Mouse (Mus musculus) stomach, embryonic 14.5 days (tissue): Measurements from ENCODE around the gene Olig3. TPM values are rescaled to one million over a fixed set of nuclear protein-coding genes. Genes with fewer than 3 reads are reported as not detected.

Source experiments
- ATAC-seq: fragments of 200-750 bp; cut with Nextera tagmentation; 2 replicates; pipeline ENCODE4 v1.8.0; 2017; ENCODE audit warnings: low read depth, moderate TSS enrichment; ENCODE audit not compliant: insufficient number of reproducible peaks, insufficient read depth, low FRiP score
- H3K27ac ChIP-seq: fragments of 300-500 bp; sonication (generic); 2 replicates; pipeline ENCODE4 v1.5.1; 2014; ENCODE audit warnings: mild to moderate bottlenecking, low read length, moderate library complexity, mixed read lengths
- H3K27me3 ChIP-seq: fragments of 300-500 bp; sonication (generic); 2 replicates; pipeline ENCODE4 v1.6.1; 2014; ENCODE audit warnings: low read length, control low read depth, mixed read lengths; ENCODE audit not compliant: control insufficient read depth, insufficient read depth
- H3K36me3 ChIP-seq: fragments of 300-500 bp; sonication (generic); 2 replicates; pipeline ENCODE4 v1.6.1; 2014; ENCODE audit warnings: mild to moderate bottlenecking, control low read depth, low read length, moderate library complexity, mixed read lengths; ENCODE audit not compliant: control insufficient read depth, insufficient read depth
- H3K4me1 ChIP-seq: fragments of 300-500 bp; sonication (generic); 2 replicates; pipeline ENCODE4 v1.6.1; 2014; ENCODE audit warnings: low read length, control low read depth, mixed read lengths; ENCODE audit not compliant: control insufficient read depth, insufficient read depth
- H3K4me2 ChIP-seq: fragments of 300-500 bp; sonication (generic); replicated peaks from 2 replicates; pipeline ENCODE4 v1.6.1; 2014; ENCODE audit warnings: low read depth, low read length, control low read depth
- H3K4me3 ChIP-seq: fragments of 300-500 bp; sonication (generic); 2 replicates; pipeline ENCODE4 v1.5.1; 2014; ENCODE audit warnings: low read depth, low read length, control low read depth
- H3K9ac ChIP-seq: fragments of 300-500 bp; sonication (generic); replicated peaks from 2 replicates; pipeline ENCODE4 v1.6.1; 2014; ENCODE audit warnings: low read depth, mild to moderate bottlenecking, control low read depth, low read length, moderate library complexity, mixed read lengths
- H3K9me3 ChIP-seq: fragments of 300-500 bp; sonication (generic); 2 replicates; pipeline ENCODE4 v1.6.1; 2016; ENCODE audit warnings: low read depth, low read length, control low read depth; ENCODE audit not compliant: control insufficient read depth
- WGBS: fragments of 180-500 bp; shearing (Covaris S2); extraction: QIAGEN DNeasy Blood & Tissue Kit; methylation state at CpG from one replicate; pipeline ENCODE4 v1.1.7; 2014; 5-methylcytosine and 5-hydroxymethylcytosine counted together
- polyA plus RNA-seq: library from polyadenylated mRNA; unstranded; fragments of >200 nt; fragmentation: Nextera tagmentation; extraction: Ambion mirVana; gene quantifications from 2 replicates; pipeline ENCODE4 v1.2.1, GENCODE M21; 2014

Gene Olig3
- not detected in 2 replicates for polyA plus RNA-seq

DNA sequence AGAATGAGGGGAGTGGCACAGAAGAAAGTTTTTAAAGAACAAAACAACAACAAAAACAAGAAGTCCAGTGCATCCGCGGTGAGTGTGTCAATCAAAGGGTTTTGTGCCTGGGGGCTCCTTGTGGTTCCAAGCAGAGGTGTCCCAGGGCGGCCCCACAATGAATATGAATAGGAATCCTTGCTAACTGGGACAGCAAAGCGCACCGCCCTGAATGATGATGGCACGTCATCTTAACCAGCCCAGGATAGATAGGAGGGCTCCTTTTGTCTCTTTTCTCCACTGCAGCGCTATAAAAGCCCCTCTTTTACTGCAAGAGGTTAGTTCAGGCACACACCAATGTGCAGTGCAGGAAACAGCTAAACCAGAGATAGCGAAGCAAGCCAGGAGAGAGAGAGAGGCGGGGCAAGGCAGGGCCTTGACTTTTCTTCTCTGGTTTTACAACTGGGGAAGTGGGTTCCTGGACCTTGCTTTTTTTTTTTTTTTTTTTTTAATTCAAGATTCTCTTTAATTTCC, at the start of gene Olig3:
Olig3 (plus strand) TSS at position 463 of the 513 bp plus-strand sequence.
- no peak for ATAC-seq
- H3K9me3 ChIP-seq, result no peaks in the 10 kb centered on the region
- no peak within 1 kb of the TSS for H3K27ac ChIP-seq
- no peak within 1 kb of the TSS for H3K9ac ChIP-seq
- no peak within 1 kb of the TSS for H3K4me3 ChIP-seq
- no peaks in the 10 kb centered on the region for H3K4me1 ChIP-seq
- H3K4me2 ChIP-seq, result no peak within 1 kb of the TSS
- WGBS, result under 1% methylated on average over 9 of the region's 9 CpGs
- H3K27me3 ChIP-seq, result peaks cover 73% of the 10 kb centered on the region
- no peaks in the 10 kb centered on the region for H3K36me3 ChIP-seq

DNA sequence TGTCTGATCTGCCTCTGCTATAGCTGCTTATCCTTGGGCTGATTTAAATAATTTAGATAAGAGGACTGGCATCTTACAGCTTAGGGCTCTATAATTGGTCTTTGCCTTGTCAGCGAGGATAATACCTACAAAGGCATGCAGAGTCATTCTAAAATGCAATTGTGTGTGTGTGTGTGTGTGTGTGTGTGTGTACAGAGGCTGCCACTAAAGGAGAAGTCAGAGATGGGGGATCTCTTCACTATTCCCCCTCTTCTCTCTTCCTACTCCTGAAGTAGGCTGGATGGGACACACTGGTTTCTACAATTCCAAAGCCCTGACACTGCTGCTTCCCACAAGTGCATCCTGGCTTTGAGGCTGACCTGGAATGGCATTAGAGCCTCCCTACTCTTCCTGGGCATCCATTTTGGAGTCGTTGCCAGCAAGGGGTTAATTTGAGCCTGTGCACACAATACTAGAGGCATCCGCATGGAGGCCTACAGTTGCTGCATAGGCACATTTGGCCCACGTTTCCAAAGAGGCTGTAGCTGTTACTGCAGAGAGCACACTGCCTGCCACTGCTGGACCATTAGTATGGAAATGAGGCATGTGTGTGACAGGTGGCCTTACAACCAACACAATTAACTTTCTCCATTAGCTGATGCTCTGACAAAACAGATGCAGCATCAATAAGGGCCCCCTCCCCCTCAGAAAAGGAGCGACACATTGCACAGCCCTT, 46.5 kb upstream of the Olig3 start:
- H3K9me3 ChIP-seq, result no peaks in the 10 kb centered on the region
- no peaks in the 10 kb centered on the region for H3K27me3 ChIP-seq
- no peaks in the 10 kb centered on the region for H3K4me1 ChIP-seq
- H3K9ac ChIP-seq, result no peak overlapping the region
- H3K4me2 ChIP-seq, result no peak overlapping the region
- no peak overlapping the region for H3K4me3 ChIP-seq
- no peaks in the 10 kb centered on the region for H3K36me3 ChIP-seq
- no peak overlapping the region for H3K27ac ChIP-seq
- no peak for ATAC-seq
- 35% methylated on average over 5 of the region's 5 CpGs for WGBS

DNA sequence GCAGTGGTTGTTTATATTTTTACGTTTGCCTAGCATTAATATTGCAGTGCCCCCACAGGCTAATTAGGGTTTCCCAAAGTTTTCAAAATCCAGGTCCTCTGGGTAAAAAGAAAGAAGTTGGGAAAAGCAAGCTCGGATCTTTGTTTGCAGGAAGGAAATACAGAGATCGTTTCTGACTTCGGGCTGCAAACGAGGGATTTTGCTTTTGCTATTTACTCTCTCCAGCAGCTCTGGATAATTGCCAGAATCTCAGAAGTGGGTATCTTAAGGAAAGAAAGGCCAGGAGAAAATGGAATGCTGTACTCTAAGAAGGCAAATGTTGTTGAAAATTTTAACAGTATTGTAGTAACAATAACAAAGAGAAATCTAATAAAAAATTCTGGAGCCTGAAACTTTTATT, 45.9 kb upstream of the Olig3 start:
- Histone ChIP-seq H3K27ac (no peak overlapping the region), H3K9ac (no peak overlapping the region)

DNA sequence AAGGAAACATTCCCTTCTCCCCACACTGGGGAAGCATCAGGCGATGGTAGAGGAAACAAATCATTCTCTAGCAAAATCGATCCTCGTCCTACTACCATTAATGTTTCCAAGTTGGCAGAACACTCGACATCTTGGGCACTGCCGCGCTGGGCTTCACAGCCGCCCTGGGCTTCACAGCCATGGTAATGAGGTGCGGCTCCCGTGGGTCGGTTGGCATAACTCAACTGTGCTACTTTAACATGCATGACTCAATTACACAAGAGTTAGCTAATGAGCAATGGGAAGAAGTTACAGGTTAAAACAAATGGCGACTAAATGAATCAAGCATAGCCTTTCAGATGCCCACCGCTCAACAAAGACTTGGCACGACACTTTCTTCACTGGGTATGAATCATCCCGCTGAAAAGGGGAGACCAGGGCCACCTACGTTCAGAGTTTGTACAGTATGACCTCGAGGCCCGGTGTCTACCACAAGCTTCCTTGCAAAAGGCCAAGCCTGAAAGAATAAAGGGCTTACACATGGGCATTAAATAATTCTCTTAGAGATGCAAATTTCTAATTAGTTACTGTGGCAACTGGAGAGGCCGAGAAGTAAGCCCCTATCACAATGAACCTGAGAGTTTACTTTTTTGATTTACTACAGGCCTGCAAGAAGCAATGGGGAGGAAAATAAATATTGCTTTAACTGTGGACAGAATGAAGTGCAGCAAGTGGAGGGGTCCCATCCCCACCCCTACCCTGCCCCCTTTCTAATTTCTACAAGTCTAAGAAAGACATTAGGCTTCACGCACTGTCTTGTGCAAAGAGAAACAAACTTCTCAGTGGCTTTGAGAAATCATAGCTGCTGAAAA, 38.1 kb upstream of the Olig3 start:
- H3K9me3 ChIP-seq, result no peaks in the 10 kb centered on the region
- H3K4me3 ChIP-seq, result no peak overlapping the region
- H3K4me1 ChIP-seq, result no peaks in the 10 kb centered on the region
- no peak overlapping the region for H3K9ac ChIP-seq
- H3K4me2 ChIP-seq, result no peak overlapping the region
- WGBS, result 77% methylated on average over 19 of the region's 19 CpGs
- no peaks in the 10 kb centered on the region for H3K36me3 ChIP-seq
- no peak overlapping the region for H3K27ac ChIP-seq
- no peak for ATAC-seq
- no peaks in the 10 kb centered on the region for H3K27me3 ChIP-seq

More for the DNA sequence above, 45.9 kb upstream of the Olig3 start:
- no peaks in the 10 kb centered on the region for H3K36me3 ChIP-seq
- no peak overlapping the region for H3K4me3 ChIP-seq
- 39% methylated on average over 5 of the region's 5 CpGs for WGBS
- H3K4me1 ChIP-seq, result no peaks in the 10 kb centered on the region
- no peaks in the 10 kb centered on the region for H3K9me3 ChIP-seq
- ATAC-seq, result no peak
- H3K4me2 ChIP-seq, result no peak overlapping the region
- H3K27me3 ChIP-seq, result no peaks in the 10 kb centered on the region

DNA sequence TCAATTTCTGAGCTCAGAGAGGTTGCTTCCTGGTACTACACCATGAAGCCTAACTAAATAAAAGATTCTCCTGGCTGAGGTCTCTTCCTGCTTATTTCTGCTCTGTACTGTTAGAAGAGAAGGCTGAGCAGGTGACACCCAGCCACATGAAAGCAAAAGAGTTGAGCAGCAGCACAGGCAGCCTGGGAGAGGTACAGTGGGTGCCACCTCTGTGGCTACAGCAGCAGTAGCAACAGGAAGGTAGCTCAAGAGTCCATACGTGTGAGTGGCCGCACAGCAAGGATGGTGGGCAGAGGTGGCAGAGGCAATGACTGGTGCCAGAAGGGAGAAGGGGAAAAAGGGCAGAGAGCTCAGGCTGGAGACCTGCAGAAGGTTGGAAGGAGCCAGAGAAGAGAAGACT, 34.6 kb upstream of the Olig3 start:
- no peak overlapping the region for H3K4me3 ChIP-seq
- 96% methylated on average over 2 of the region's 2 CpGs for WGBS
- no peaks in the 10 kb centered on the region for H3K4me1 ChIP-seq
- no peaks in the 10 kb centered on the region for H3K36me3 ChIP-seq
- no peak overlapping the region for H3K9ac ChIP-seq
- no peak for ATAC-seq
- H3K27me3 ChIP-seq, result no peaks in the 10 kb centered on the region
- H3K27ac ChIP-seq, result no peak overlapping the region
- H3K4me2 ChIP-seq, result no peak overlapping the region
- no peaks in the 10 kb centered on the region for H3K9me3 ChIP-seq

DNA sequence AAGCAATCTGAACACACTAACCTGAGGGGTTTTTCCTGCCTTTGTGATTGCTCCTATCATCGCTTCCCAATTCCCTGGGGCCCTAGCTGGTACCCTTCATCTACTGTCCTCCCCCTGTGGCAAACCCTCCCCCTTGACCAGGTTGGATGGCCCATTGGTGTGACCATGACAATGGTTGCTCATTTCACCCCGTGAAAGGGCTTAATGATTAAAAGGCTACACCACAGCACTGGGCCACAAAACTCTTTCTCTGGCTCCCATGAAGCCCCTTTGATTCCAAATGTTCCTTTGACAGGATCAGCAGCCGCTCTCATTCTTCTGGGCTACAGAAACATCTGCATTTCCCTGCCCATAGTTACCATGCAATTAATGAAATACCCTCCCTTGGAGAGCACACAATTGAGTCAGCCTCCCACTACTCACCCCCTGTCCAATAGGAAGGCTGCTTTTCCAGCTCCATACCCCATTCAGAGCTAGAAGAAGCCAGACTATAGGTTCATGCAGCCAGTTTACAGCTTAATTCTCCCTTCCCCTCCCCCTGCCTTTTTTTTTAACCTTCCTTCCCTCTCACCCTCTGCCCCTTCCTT, 27.0 kb upstream of the Olig3 start:
- Histone ChIP-seq H3K4me1 (no peaks in the 10 kb centered on the region), H3K4me2 (no peak overlapping the region), H3K27me3 (no peaks in the 10 kb centered on the region), H3K4me3 (no peak overlapping the region), H3K9me3 (no peaks in the 10 kb centered on the region), H3K36me3 (no peaks in the 10 kb centered on the region), H3K27ac (no peak overlapping the region), H3K9ac (no peak overlapping the region)
- ATAC-seq, result no peak
- 62% methylated on average over 3 of the region's 3 CpGs for WGBS

DNA sequence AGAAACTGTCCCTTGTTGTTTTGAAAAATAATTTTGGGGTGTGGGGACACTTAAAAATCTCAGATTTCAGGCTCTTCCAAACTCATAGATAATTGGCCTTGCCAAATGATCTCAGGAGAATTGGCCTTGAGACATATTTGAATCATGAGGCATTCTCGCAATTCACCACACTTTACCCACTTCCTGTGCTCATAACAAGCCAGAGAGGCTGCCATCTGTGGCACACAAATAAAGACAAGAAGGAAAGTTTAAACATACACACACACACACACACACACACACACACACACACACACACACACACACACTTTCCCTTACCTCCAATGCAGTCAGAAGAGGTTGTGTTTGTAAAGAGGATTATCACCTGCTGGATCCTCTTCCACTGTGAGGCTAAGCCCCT, 22.9 kb upstream of the Olig3 start:
- Histone ChIP-seq H3K27ac (no peak overlapping the region), H3K4me1 (no peaks in the 10 kb centered on the region), H3K4me2 (no peak overlapping the region), H3K9ac (no peak overlapping the region), H3K4me3 (no peak overlapping the region), H3K27me3 (0 out of 2 replicates have a peak, but pooled peaks cover 3% of the 10 kb centered on the region), H3K36me3 (no peaks in the 10 kb centered on the region), H3K9me3 (no peaks in the 10 kb centered on the region)
- ATAC-seq, result no peak
- 76% methylated on average over 1 of the region's 1 CpGs for WGBS
